Mouse (Mus musculus) embryonic fibroblast, embryonic 13.5 days (primary cell): ENCODE data around the gene Pcsk6.

Experiments
- CTCF ChIP-seq: IDR thresholded peaks from 2 replicates; pipeline ENCODE4 v1.5.1; 2011; ENCODE audit warnings: mild to moderate bottlenecking, control low read depth, low read length, moderate library complexity, borderline replicate concordance; ENCODE audit not compliant: insufficient read depth
- POLR2A ChIP-seq: IDR thresholded peaks from 2 replicates; pipeline ENCODE4 v1.6.1; 2011; ENCODE audit warnings: low read depth, mild to moderate bottlenecking, control low read depth, low read length, moderate library complexity

- TF ChIP-seq CTCF (no peak), POLR2A (no peak)
Observed at GRCm38 (mm10) chr7:66005066-66005465, 143.5 kb downstream of the Pcsk6 start.
